Mouse (Mus musculus) right cerebral cortex, adult 18-20 months (tissue): Measurements from ENCODE around the gene Phrf1.

Experiments
- DNase-seq: peaks from one replicate; pipeline ENCODE4 v3.0.0; 2022; ENCODE audit warnings: mixed read lengths

The Phrf1 gene

DNA sequence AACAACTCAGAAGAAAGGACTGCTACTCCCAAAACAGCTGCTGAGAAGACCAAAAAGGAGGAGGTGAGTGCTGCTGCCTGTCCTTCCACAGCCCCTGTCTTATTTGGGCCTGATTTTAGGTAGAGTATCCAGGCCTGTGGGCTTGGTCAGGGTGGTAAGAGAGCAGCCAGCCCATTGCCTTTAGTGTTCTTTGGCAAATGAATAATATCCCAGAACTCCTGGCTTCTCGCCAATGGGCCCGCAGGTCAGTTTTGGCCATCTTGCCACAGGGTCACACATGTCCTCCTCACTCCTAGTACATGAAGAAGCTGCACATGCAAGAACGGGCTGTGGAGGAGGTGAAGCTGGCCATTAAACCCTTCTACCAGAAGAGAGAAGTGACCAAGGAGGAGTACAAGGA, 32.9 kb downstream of the Phrf1 start:
- no peak for DNase-seq

DNA sequence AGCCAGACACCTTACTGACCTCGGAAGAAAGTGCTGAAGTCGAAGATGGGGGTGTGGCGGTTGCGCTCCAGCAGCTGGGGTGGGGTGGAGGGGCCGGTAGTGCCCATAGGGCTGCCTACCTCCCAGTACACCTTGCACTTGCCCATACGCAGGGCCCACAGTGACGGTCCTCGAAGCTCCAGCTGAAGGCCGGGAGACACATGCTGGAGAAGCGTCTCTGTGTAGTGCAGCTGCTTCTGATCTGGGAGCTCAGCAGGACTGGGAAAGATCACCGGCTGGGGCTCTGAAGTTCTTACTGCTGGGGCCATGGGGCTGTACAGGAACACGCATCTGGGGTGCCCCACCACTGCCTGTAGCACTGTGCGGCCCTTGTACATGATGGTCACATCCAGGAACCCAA, 35.1 kb downstream of the Phrf1 start:
- no peak for DNase-seq

DNA sequence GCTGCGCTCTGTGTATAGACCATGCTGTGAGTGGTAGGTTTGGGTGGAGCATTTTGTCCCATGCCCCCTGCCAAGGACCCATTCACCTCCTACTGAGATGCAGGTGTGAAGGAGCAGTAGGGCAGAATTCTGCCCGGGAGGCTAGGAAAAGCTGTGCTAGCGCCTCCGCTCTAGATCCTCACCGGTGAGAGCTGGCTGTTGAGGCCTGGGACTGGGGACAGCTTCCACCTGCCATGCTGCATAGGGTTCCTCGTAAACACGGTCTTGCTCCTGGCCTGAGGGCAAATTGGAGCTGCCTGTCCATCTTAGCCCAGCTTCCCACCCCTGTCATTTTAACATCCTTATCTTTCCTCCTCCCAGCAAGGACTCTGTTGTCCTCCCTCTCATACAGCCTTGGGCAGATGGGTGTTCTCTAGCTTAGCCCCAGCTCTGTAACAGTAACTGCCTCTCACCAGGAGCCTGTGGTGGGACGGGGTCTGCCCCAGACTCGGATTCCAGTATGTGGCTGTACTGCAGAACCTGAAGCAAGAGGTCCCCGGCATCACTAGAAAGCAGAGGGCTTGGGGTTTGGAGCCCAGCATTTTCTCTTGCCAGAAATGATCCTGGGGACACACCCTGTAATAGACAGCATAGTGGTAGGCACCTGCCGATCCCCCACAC, 35.6 kb downstream of the Phrf1 start:
- DNase-seq, result no peak

DNA sequence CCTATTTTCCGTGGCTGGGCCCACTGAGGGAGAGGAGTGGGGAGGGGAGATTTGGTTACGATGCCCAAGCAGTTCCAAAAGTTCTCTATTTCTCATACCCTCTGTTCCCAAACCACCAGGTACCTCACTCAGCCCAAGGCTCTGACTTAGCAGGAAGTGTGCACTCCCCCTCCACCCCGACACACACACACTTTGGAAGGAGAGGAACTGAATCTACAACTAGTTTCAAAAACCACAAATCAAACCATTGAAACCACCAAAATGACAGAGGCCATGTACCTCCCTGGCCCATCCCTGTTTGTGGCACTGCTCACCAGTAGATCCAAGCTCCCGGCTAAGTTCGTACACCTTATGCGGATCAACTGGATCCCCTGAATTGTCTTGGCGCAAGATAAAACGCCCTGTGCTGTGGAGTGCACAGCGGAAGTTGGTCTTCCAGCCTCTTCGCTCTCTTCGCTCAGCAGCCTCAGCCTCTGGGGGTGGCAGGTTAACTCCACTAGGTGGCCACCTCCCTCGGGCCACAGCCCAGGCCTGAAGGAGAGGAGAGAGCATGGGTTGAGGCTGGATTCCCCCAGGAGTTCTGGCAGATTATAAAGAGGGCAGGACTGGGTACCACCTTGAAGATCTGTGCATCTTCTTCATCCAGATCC, 36.3 kb downstream of the Phrf1 start:
- DNase-seq, result no peak

DNA sequence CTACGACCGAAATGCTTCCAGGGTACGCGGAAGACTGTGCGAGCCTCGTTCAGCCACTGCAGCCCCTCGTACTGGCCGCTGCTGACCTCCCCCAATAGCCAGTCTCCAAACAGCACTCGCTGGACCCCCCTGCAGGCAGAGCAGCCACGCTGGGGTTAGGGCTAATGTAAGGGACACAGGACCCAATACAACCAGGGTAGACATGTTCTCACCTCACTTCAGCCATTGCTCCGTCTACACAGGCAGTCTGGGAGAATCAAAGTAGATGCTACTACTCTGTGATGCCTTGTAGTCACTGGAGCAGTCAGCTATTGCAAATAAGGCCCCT, 36.8 kb downstream of the Phrf1 start:
- no peak for DNase-seq

DNA sequence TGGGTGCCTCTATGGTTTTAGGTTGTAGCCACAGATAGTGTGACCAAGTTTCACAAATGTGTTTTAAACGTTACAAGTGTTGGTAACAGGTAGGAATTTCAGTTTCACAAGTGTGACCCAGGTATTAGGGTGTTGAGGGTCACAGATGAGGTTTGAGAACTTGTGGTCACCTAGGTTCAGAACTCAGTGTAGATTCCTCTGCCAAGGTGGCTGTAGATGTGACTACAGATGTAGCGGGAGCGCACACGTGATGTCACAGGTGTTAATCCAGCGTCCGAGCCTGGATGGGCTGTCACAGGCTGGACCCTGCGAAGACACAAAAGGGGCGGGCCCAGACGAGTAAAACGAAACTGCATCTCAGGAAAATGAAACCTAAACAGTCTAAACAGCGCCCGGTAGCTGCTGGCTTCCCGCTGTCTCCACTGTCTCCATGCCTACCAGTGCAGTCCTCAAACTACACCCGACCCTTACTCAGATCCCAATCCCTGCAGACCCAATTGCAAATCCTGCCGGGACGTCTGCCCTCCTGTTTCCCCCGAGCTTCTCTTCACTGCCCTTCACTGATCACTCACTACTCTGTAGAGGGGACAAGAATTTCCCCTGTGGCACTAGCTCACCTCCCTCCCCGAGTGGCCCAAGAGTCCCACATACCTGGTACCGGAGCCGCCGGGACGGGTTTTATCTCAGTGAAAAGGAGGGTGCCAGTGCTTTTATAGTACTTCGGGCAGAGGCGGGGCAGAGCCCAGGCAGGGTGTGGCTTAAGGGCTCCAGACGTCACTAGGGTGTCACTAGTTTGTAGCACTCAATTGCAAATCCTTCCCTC, 37.4 kb downstream of the Phrf1 start, which contains the start of gene Irf7:
Gene Irf7, minus strand, starts transcription at position 743 of the 823 bp plus-strand sequence.
- DNase-seq, result no peak

DNA sequence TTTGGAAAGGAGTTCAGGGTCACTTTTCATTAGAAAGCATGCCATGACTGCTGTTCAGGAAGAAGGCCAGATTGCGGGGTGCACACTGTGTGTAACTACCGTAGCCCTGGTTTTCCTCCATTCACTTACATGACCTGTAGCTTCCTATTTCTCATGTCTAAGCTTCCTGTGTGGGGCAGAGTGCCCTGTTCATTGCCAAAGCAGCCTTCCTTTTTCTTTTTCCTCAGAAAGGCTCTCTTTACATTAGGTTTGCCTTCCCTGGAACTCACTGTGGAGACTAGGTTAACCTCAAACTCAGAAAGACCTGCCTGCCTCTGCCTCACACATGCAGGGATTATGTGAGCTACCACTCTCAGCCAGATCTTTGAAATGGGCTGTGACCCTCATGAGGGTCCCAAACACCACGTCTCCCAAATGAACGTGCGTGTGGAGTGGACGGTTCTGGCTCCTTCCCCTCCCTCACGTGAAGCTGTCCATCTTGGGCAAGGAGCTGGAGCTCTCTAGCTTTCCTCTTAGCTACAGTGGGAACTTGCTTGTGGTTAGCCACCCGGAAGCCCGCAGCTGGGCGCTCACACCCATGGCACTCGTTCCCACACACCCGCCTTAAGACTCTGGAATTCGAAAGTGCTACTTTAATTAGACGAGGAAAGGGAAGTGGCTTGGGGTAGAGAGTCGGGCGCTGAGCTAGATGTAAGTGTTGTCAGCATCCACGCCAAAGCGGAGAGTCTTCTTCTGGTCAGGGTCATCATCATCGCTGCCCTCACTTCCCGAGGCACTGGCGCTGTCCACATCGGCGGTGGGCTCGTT, 40.1 kb downstream of the Phrf1 start:
- DNase-seq, result no peak

DNA sequence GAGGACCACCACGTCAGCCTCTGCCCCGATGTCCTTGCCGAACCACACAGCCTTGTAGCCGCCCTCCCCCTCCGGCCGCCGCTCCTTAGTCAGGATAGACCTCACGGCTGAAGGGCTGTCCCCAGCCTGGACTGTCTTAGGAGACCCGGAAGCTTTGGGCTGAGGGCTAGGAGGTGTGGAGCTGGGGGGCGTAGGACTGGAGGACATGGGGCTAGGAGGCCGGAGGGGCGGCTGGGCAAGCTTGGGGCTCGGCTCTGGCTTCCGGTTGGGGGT, 40.6 kb downstream of the Phrf1 start:
- DNase-seq, result no peak

DNA sequence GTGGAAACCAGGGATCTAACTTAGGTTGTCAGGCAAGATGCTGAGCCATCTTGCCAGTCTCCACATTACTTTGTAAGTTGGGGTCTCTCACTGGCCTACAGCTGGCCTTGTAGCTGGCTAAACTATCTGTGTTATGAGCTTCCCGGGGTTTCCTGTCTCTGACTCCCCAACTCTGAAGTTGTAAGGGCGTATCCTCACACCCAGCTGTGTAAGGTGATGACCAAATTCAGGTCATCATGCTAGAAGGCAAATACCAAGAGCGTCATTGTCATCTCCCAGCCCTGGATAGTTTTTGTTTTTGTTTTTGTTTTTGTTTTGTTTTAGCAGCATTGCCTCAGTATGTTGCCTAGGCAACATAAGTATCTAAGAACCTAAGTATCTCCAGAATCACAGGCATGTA, 42.0 kb downstream of the Phrf1 start:
- no peak for DNase-seq

DNA sequence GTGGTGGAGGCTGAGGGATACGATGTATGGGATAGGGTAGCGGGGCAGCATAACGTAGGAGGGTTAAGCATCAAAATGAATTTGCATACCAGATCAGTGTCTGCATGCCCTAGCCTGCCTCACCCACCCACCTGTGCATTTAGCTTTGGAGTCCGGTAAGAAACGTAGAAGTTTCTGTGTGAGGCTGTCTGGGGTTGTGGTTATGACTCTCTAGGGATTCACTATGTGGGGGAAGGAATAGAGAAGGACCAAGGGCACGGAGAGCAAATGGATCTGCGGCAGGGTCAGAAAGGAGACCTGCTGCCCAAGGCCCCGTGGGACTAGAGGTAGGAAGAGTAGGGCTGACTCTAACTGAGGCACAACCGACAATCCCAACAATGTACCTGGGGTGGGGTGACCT, 46.8 kb downstream of the Phrf1 start:
- DNase-seq, result no peak

DNA sequence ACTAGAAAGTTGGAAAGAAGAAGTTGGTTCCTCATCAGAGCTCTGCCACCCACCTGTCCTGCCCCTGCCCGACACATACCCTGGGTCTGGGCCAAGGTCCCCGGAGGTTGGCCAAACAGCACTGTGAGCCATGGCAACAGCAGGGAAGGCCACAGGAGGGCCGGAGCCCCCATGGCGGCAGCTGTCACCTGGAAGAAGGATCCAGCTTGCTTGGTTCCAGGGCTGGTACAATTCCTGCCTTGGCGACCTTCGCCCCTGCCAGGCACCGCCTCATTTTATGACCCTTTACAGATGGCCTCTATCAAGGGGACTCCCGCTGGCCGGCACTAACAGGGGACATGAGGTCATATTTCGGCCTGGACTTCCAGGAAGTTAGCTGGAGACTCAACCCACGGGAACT, 48.0 kb downstream of the Phrf1 start, which contains the start of gene Cdhr5:
Gene Cdhr5, minus strand, starts transcription at position 241 of the 400 bp plus-strand sequence.
- no peak for DNase-seq

DNA sequence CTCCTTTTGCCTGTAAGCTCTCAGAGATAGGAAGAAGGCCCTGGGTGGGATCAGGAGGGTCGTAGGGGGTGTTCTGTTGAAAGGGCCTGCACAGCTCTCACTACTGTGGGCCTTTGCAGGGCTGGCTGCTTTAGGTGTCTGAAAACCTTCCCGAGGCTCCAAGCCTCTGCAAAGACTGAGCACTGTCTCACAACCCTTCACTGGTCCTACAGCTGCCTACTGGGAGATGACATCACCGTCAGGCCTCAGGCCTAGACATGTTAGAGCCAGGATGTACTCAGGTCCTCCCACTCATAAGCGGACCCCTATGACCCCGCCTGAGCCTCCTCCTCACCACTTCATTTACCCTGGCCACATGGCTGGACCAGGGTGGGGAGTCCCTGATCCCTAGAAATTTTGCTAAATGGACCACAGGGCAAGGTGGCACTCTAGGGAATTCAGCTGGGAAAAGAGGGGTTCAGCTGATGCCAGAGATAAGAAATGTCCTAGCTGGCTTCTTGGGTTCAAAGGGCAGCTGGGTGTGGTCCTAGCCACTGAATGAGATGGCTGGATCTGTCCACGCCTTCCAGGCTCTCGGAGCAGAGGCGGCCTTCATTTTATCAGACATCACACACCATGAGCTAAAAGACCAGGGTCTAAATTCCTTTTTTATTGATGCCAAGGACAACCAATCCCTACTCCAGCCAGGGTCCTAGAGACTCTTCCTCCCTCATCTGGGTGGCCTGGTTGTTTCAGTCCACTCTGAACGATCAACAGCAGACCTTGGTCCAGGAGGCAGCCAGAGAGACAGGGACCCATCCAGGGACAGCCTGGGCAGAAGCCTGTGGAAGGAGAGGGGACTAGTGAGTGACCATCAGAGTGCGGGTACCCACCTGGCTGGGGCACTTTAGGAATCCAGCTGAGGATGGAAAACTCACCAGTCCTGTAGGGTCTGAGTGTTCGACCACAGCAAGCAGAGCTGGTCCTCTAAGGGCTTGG, 49.4 kb downstream of the Phrf1 start:
- DNase-seq, result no peak

DNA sequence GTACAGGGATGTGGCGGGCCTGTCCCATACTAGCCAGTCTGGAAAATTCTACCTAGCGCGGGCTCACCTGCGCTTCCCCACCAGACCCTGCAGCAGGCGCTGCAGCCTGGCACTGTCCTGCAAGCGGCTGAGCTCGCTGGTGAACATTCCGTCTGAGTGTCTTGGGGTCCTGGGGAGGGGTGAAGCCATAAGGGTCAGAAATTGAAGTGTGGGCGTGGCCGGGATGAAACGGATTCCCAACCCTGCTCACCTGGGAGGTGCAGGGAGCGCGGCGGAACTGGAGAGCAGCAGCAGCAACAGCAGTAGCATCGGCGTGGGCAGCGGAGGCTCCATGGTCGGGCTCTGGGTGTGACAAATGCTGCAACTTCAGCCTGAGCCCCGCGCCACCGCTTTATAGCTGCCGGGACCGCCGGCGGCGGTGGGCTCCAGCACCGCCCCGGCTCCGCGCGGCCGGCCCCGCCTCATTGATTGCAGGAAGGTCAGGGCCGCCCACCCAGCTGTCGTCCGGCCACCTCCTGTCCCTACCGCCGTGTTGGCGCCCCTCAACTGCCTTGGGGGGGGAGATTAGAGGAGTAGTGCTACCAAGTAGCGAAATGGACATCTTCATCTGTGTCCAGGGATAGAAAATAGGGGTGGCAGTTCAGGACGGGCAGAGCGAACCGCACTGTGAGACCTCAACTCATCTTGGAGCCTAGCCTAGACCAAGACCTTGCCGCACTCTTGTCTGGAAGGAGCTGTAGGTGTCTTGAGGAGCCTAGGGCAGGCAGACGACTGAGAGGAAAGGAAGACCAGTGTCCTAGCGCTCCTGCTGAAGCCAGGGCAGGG, 50.4 kb downstream of the Phrf1 start, which contains the start of gene Sct:
Gene Sct, minus strand, starts transcription at position 368 of the 825 bp plus-strand sequence.
- no peak for DNase-seq

DNA sequence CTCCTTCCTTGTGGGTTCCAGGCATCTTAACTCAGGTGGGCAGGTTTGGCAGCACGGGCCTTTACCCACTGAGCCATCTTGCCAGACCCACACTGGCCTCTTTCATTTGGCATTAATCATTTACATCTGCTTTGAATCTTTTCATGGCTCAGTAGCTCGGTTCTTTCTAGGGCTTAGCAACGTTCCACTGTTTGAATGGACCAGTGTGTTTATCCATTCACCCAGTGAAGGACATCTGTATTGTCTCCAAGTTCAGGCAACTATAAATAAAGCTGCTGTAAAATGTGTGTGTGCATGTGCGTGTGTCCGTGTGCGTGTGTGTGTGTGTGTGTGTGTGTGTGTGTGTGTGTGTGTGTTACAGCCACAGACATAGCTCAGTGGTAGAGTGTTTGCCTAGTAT, 52.9 kb downstream of the Phrf1 start:
- DNase-seq, result no peak

DNA sequence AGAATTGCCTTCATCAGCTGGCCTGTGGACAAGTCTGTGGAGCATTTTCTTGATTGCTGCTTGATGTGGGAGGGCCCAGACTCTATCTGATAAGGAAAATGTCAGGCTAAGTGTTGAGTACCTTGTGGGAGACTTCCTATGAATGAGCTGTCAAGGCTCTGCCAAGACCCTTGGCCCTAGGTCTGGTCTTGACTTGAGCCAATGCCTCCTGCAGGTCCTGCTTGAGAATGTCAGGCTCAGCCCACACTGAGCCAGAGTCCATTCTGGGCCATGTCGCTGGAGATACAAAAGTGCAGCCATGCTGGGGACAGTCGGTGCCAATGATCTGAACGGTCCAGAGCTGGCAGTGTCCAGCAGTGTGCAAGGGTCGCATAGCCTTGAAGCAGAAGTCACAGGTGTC, 54.2 kb downstream of the Phrf1 start:
- no peak for DNase-seq

DNA sequence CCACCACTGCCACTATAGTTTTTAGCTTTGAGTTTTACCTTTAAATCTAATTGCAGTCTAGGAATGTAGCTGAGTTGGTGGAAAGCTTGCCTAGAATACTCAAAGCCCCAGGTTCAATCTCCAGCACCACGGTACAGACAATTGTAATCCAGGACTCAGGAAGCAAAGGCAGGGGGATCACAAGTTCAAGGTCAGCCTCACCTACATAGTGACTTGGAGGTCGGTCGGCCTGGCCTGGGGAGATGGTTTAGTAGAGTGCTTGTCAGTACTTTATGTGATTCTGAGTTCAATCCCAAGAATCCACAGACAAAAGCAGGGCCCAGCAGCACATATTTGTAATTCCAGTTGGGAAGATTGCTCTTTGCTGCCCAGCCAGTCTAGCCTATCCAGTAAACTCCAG, 59.5 kb downstream of the Phrf1 start:
- DNase-seq, result no peak

DNA sequence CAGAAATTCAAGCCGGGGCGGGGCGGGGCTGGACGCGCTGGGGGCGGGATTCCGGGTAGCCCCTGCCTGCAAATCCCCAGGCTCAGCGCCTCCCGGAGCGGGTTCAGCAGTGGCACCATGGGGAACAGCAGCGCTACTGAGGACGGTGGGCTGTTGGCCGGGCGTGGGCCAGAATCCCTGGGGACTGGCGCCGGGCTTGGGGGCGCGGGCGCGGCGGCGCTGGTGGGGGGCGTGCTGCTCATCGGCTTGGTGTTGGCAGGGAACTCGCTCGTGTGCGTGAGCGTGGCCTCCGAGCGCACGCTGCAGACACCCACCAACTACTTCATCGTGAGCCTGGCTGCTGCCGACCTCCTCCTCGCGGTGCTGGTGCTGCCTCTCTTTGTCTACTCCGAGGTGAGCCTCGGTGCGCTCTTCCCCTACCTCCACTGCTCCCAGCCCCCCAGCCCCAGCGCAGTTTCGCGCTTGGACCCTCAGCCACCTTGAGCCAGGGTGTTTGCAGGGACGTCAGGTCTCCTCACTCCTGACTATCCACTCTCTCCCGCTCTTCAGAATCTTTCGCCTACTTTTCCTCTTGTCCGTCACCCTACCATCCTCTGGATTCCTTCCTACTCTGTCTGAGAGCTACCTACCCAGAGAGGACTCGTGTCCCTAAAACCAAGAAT, 63.5 kb downstream of the Phrf1 start, which contains the start of gene Drd4:
Gene Drd4, plus strand, starts transcription at position 86 of the 662 bp plus-strand sequence.
- peak; percentile 31 for DNase-seq

DNA sequence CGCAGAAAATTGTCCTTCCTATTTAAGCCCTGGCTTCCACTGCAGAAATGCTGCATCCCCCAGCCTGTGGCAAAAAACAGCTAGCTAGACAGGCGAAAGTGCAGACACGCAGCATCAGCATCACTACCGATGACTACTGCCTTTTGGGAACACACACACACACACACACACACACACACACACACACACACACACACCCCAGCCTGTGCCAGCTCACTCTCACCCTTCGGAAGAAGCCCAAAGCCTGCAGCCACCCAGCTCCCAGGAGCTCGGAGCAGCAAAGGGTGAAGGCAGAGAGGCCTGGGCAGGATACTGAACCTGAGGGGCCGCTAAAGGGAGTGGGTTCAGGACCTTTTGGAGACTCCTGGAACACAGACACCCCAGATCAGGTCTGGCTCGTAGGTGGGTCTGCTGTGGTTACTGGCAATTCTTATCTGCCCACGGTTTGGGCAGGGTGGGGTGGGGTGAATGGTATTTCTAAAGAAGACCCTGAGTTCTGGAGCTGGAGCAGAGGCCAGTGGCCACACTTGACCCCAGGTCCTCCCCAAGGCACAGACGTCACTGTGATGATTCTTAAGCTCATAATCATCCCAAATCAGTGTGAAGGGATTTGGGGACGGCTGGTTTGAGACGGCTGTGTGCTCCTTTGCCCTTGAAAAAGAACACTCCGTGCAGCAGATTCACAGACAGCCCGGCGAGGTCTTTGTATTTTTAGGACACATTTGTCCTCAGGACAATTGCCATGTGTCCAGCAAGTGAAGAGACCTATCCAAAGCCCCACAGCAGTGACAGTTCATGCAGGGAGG, 64.2 kb downstream of the Phrf1 start:
- DNase-seq, result no peak

DNA sequence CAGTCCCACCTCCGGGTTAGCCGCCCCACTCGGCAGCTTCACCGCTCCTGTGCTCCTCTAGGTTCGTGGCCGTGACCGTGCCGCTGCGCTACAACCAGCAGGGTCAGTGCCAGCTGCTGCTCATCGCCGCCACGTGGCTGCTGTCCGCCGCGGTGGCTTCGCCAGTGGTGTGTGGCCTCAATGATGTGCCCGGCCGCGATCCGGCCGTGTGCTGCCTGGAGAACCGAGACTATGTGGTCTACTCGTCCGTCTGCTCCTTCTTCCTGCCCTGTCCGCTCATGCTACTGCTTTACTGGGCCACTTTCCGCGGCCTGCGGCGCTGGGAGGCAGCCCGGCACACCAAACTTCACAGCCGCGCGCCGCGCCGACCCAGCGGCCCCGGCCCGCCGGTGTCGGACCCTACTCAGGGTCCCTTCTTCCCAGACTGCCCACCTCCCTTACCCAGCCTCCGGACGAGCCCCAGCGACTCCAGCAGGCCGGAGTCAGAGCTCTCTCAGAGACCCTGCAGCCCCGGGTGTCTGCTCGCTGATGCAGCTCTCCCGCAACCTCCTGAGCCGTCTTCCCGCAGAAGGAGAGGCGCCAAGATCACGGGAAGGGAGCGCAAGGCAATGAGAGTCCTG, 65.4 kb downstream of the Phrf1 start:
- DNase-seq, result no peak
